Mouse (Mus musculus): ENCODE measurements around the gene Htr6. TPM values are rescaled to one million over a fixed set of nuclear protein-coding genes. Genes with fewer than 3 reads are reported as not detected.

Gene Htr6
- polyA plus RNA-seq, 1 experiment from 2014 or later: 0.07 TPM

DNA sequence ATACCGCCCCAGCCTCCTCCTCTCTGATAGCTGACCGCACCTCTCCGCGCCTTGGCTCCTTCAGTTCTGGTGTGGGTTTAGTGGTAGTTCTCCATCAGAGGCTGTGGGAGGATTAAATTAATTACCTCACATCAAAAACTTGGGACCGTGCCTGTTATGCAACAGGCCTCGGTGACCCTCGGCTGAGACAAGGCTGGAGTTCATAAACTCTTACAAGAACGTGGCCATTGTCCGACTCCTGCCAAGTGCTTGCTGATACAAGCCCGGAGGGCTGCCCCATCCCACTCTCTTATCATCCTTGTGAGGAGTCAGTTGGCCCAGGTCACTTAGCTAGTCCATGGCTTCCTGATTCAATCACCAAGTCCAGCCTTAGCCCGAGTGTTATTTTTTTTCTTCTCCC, 62.1 kb downstream of the Htr6 start:
- Histone ChIP-seq H3K4me3 (no peak overlapping the region), H3K9me3 (peaks cover 5% of the 10 kb centered on the region; the same call in 1 of the 2 replicates), H3K36me3 (replicated peaks) (no peaks in the 10 kb centered on the region), H3K4me1 (peaks cover 2% of the 10 kb centered on the region), H3K27ac (no peak overlapping the region), H3K27me3 (ENCODE audit: poor library complexity, severe bottlenecking) (no peaks in the 10 kb centered on the region)
- DNase-seq (ENCODE audit: extremely low spot score, low spot score): no peak
- 92% methylated on average over 11 of the region's 11 CpGs for WGBS

GRCm38 (mm10) chr4:139011201-139011702, 64.1 kb downstream of the Htr6 start:
- Histone ChIP-seq H3K4me1 (peaks cover 13% of the 10 kb centered on the region), H3K4me3 (no peak overlapping the region), H3K27ac (no peak overlapping the region), H3K9me3 (peaks cover 5% of the 10 kb centered on the region; the same call in 1 of the 2 replicates), H3K27me3 (ENCODE audit: poor library complexity, severe bottlenecking) (no peaks in the 10 kb centered on the region), H3K36me3 (replicated peaks) (no peaks in the 10 kb centered on the region)
- WGBS: 96% methylated on average over 13 of the region's 13 CpGs
- DNase-seq (ENCODE audit: extremely low spot score, low spot score): no peak

Other genes starting within 250 kb of the Htr6 start
- 0.66 and 0.86 TPM in 2 replicates for gene Pla2g5, start 212.1 kb downstream of the Htr6 start, polyA plus RNA-seq (2016; fragmentation: Nextera tagmentation; extraction: Ambion mirVana)
- not detected in 2 replicates for gene Gm13030, start 201.6 kb downstream of the Htr6 start, polyA plus RNA-seq (2016; fragmentation: Nextera tagmentation; extraction: Ambion mirVana)
- gene Pla2g2e, start 197.6 kb downstream of the Htr6 start, polyA plus RNA-seq (2016; fragmentation: Nextera tagmentation; extraction: Ambion mirVana): not detected in 2 replicates
- 3.5 TPM in 2 replicates for gene Otud3, start 161.6 kb downstream of the Htr6 start, polyA plus RNA-seq (2016; fragmentation: Nextera tagmentation; extraction: Ambion mirVana)
- not detected in 2 replicates for gene Rnf186, start 108.5 kb downstream of the Htr6 start, polyA plus RNA-seq (2016; fragmentation: Nextera tagmentation; extraction: Ambion mirVana)
- gene Tmco4, start 102.7 kb downstream of the Htr6 start, polyA plus RNA-seq (2016; fragmentation: Nextera tagmentation; extraction: Ambion mirVana): 0.90 and 1.0 TPM in 2 replicates
- gene Nbl1, start 17.4 kb upstream of the Htr6 start, polyA plus RNA-seq (2016; fragmentation: Nextera tagmentation; extraction: Ambion mirVana): 19.6 and 22.7 TPM in 2 replicates
- 375 and 389 TPM in 2 replicates for gene Minos1, start 55.5 kb upstream of the Htr6 start, polyA plus RNA-seq (2016; fragmentation: Nextera tagmentation; extraction: Ambion mirVana)
- gene Capzb, start 117.3 kb upstream of the Htr6 start, polyA plus RNA-seq (2016; fragmentation: Nextera tagmentation; extraction: Ambion mirVana): 340 and 360 TPM in 2 replicates
- gene Pqlc2, start 235.1 kb upstream of the Htr6 start, polyA plus RNA-seq (2016; fragmentation: Nextera tagmentation; extraction: Ambion mirVana): 13.6 and 14.7 TPM in 2 replicates
- gene Akr7a5, start 235.2 kb upstream of the Htr6 start, polyA plus RNA-seq (2016; fragmentation: Nextera tagmentation; extraction: Ambion mirVana): 117 and 120 TPM in 2 replicates